Mouse (Mus musculus): ENCODE measurements around the gene Bbs12. TPM values are rescaled to one million over a fixed set of nuclear protein-coding genes. Genes with fewer than 3 reads are reported as not detected.

Gene Bbs12
- polyA plus RNA-seq, 1 experiment from 2014 or later: 8.7 TPM

DNA sequence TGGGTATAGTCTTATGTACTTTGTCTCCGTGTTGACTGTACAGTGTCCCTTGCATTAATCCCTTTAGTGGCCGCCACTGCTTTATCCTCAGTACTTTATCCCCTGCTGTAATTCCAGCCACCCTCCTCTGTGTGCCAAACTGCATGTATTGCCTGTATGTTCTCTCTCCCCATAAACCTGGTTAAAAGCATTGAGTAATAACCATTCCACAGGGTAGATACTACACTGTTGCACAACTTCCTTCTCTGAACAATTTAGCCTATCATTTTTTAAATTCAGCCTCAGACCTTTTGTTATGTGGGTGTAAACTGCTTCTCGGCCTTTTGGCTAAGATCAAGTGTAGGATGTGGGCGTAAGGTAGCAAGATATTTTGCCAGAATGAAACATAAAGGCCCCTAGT lies 52.8 kb downstream of the Bbs12 start:
- no peak overlapping the region for H3K9ac ChIP-seq
- no peak overlapping the region for H3K4me3 ChIP-seq (replicated peaks)
- ATAC-seq (replicated peaks; ENCODE audit: low FRiP score): no peak
- H3K36me3 ChIP-seq: no peaks in the 10 kb centered on the region
- H3K4me1 ChIP-seq: peaks cover 1% of the 10 kb centered on the region; the same call in 1 of the 2 replicates
- H3K27me3 ChIP-seq: no peaks in the 10 kb centered on the region
- H3K9me3 ChIP-seq (replicated peaks): no peaks in the 10 kb centered on the region
- WGBS: 77% methylated on average over 4 of the region's 4 CpGs
- no peak overlapping the region for H3K4me2 ChIP-seq
- H3K27ac ChIP-seq: no peak overlapping the region

DNA sequence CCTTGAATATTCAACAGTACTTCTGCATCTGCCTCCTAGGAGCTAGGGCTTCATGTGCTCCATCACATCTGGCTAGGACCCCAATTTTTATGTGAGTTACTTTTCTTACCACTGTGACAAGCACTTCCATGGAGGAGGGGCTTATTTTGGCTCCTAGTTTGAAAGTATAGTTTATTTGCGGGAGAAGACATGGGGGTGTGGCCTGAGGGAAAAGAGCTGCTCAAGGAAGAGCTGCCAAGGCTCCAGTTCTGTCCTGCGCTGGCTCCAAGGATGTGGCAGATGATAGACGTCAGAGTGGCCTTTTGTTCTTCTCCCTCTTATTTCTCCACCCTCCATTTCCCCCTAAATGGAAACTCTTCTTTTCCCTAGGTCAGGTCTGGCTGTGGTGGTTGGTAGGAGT lies 53.6 kb downstream of the Bbs12 start:
- Histone ChIP-seq H3K4me3 (replicated peaks) (no peak overlapping the region), H3K9me3 (replicated peaks) (no peaks in the 10 kb centered on the region), H3K9ac (no peak overlapping the region), H3K27me3 (no peaks in the 10 kb centered on the region), H3K36me3 (no peaks in the 10 kb centered on the region), H3K4me2 (no peak overlapping the region), H3K27ac (peak overlapping the region; percentile 43; the same call in 1 of the 2 replicates), H3K4me1 (peaks cover 6% of the 10 kb centered on the region; the same call in 1 of the 2 replicates)
- WGBS: 45% methylated on average over 3 of the region's 3 CpGs
- no peak for ATAC-seq (replicated peaks; ENCODE audit: low FRiP score)

DNA sequence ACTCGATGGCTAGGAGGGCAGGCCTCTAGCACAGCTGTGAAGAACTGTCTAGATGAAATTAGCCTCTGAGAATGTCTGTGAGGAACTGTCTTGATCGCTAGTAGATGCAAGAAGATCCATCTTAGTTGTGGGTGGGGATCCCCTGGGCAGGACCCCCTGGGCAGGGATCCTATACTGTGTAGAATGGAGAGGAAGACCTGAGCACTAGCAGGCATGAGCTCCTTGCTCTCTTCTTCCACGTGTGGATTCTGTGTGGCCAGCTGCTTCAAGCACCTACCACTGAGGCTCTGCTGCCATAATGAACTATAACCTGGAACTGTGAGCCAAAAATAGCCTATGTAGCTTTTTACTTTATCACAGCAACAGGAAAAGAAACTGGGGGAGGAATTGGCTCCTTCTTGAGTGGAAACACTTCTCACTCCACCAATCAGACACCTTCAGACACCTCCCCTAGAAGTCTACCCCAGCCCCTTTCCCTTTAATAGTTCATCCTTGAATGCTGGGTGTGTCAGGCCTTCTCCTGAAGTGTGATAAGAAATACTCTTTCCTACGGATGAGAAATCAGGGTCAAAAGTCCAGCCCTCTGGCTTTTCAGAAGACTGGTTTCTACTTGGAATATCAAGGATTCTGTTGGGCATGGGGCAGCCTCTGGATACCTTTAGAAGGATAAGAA lies 54.2 kb downstream of the Bbs12 start:
- Histone ChIP-seq H3K4me1 (peaks cover 6% of the 10 kb centered on the region; the same call in 1 of the 2 replicates), H3K4me2 (no peak overlapping the region), H3K36me3 (no peaks in the 10 kb centered on the region), H3K9me3 (replicated peaks) (no peaks in the 10 kb centered on the region), H3K4me3 (replicated peaks) (no peak overlapping the region), H3K27me3 (no peaks in the 10 kb centered on the region), H3K9ac (no peak overlapping the region), H3K27ac (peak overlapping the region; percentile 43; the same call in 1 of the 2 replicates)
- ATAC-seq (replicated peaks; ENCODE audit: low FRiP score): 0 out of 2 replicates have a peak, but pooled peaks have one; percentile 9
- 65% methylated on average over 4 of the region's 4 CpGs for WGBS

DNA sequence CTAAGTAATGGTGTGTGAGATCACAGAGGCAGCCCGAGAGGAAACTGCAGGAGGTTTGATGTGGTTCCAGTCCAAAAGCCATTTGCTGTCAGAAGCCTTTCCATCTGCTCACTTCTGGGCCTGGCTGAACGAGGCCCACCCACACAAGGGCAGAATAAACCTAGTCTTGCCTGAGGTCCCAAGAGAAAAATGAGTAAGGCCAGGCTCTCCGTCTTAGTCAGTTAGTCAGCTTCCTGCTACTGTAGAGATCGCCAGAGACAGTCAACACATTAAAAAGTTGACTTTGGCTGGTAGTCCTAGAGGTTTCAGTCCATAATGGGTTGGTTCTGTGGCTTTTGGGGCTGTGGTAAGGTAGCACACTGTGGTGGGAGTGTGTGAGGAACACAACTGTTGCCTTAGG lies 58.1 kb downstream of the Bbs12 start:
- no peak overlapping the region for H3K9ac ChIP-seq
- H3K4me2 ChIP-seq: no peak overlapping the region
- H3K4me1 ChIP-seq: peaks cover 13% of the 10 kb centered on the region; the same call in 1 of the 2 replicates
- WGBS: 25% methylated on average over 4 of the region's 4 CpGs
- H3K27me3 ChIP-seq: no peaks in the 10 kb centered on the region
- H3K36me3 ChIP-seq: no peaks in the 10 kb centered on the region
- H3K27ac ChIP-seq: peak overlapping the region; percentile 4; the same call in 1 of the 2 replicates
- no peak overlapping the region for H3K4me3 ChIP-seq (replicated peaks)
- no peaks in the 10 kb centered on the region for H3K9me3 ChIP-seq (replicated peaks)
- 0 out of 2 replicates have a peak, but pooled peaks have one; percentile 27 for ATAC-seq (replicated peaks; ENCODE audit: low FRiP score)

Other genes with a start within 250 kb of the Bbs12 start
- 0.10 and 0.27 TPM in 2 replicates for gene Adad1, start 249.0 kb upstream of the Bbs12 start, polyA plus RNA-seq (2015; fragmentation: Nextera tagmentation; extraction: Ambion mirVana)
- gene Il2, start 186.6 kb upstream of the Bbs12 start, polyA plus RNA-seq (2015; fragmentation: Nextera tagmentation; extraction: Ambion mirVana): 0.28 TPM in 1 of 2 replicates, not detected in the other
- gene Il21, start 79.9 kb upstream of the Bbs12 start, polyA plus RNA-seq (2015; fragmentation: Nextera tagmentation; extraction: Ambion mirVana): not detected in 2 replicates
- 3.8 and 4.2 TPM in 2 replicates for gene Cetn4, start 154 bp downstream of the Bbs12 start, polyA plus RNA-seq (2015; fragmentation: Nextera tagmentation; extraction: Ambion mirVana)
- gene Fgf2, start 35.8 kb downstream of the Bbs12 start, polyA plus RNA-seq (2015; fragmentation: Nextera tagmentation; extraction: Ambion mirVana): 2.3 and 2.4 TPM in 2 replicates
- 38.7 and 48.0 TPM in 2 replicates for gene Spata5, start 107.3 kb downstream of the Bbs12 start, polyA plus RNA-seq (2015; fragmentation: Nextera tagmentation; extraction: Ambion mirVana)
- 5.2 and 5.6 TPM in 2 replicates for gene Nudt6, start 107.7 kb downstream of the Bbs12 start, polyA plus RNA-seq (2015; fragmentation: Nextera tagmentation; extraction: Ambion mirVana)